Comparison of ENCODE assay signal across 25 mouse cellular contexts in the genomic region with DNA sequence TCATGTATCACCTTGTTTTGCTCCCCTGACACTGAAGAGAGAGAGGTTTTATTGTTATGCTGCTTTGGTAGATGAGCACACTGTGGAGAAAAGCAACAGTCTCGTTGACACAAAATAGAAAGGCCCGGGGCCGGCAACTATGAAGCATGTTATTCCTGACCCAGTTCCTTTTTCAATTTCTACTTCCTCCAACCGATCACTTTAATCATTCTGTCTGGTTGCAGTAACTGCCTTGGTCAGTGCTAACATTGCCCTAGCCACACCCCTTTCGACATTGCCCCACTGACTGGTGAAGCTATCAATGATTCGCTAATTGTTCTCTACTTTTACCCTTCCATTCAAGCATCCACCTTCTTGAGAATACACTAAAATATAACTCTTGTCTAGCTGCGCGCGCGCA.
DNase-seq lines count a peak whose midpoint lies in the region; ATAC-seq and TF ChIP-seq lines count a peak whose summit lies in the region.
"Had no signal": no experiment of that assay in that cellular context is flagged by ENCODE, and none has a peak within 500 bp of the region (broad histone marks: within the 10 kb centered on the region; RNA-seq: fewer than 3 reads in every experiment).

No protein-coding gene starts in this region.

- no peak for DNase-seq in kidney, postnatal 10 days
- no peak for DNase-seq in right cerebral cortex, postnatal 14 days
- no peak for DNase-seq in adrenal gland, postnatal 36 days
- DNase-seq: adrenal gland, adult 8-10 months; cerebellum, adult 2 months; cerebellum, postnatal 36 days; heart, adult 18-20 months; heart, postnatal 14 days; liver; right cerebral cortex, adult 18-20 months; thymus, adult 2 months; thymus, postnatal 4 days had no signal

- no peak overlapping the region for H3K9ac ChIP-seq in kidney, embryonic 16.5 days (replicated peaks; ENCODE audit: low read length)
- no peak overlapping the region for H3K9ac ChIP-seq in intestine, postnatal 0 days (ENCODE audit: low read depth, low read length)
- H3K9ac ChIP-seq: forebrain, embryonic 15.5 days; heart, embryonic 13.5 days; midbrain, embryonic 13.5 days; neural tube, embryonic 13.5 days had no signal

- H3K9me3 ChIP-seq in kidney, embryonic 16.5 days (ENCODE audit: low read length): peaks cover 9% of the 10 kb centered on the region; the same call in 1 of the 2 replicates
- no peaks in the 10 kb centered on the region for H3K9me3 ChIP-seq in intestine, postnatal 0 days (ENCODE audit: control insufficient read depth)
- H3K9me3 ChIP-seq: forebrain, embryonic 15.5 days; limb, embryonic 10.5 days; megakaryocyte, embryonic 14.5 days; midbrain, embryonic 13.5 days; neural tube, embryonic 13.5 days had no signal

- H3K36me3 ChIP-seq in kidney, embryonic 16.5 days (ENCODE audit: insufficient read depth, low read length): no peaks in the 10 kb centered on the region
- H3K36me3 ChIP-seq in intestine, postnatal 0 days (ENCODE audit: control insufficient read depth, insufficient read depth): no peaks in the 10 kb centered on the region
- H3K36me3 ChIP-seq: forebrain, embryonic 15.5 days; heart, embryonic 13.5 days; limb, embryonic 10.5 days; midbrain, embryonic 13.5 days; neural tube, embryonic 13.5 days had no signal

- 67% methylated on average over 10 of the region's 10 CpGs for WGBS in kidney, embryonic 16.5 days
- WGBS in intestine, postnatal 0 days: 71% methylated on average over 10 of the region's 10 CpGs

- no peaks in the 10 kb centered on the region for H3K4me1 ChIP-seq in kidney, embryonic 16.5 days (ENCODE audit: insufficient read depth, low read length)
- no peaks in the 10 kb centered on the region for H3K4me1 ChIP-seq in intestine, postnatal 0 days (replicated peaks; ENCODE audit: control insufficient read depth, insufficient read depth, low read length)
- H3K4me1 ChIP-seq: forebrain, embryonic 15.5 days; heart, embryonic 13.5 days; limb, embryonic 10.5 days; megakaryocyte, embryonic 14.5 days; midbrain, embryonic 13.5 days; neural tube, embryonic 13.5 days had no signal

- H3K27ac ChIP-seq in kidney, embryonic 16.5 days (ENCODE audit: low read length): no peak overlapping the region
- H3K27ac ChIP-seq in intestine, postnatal 0 days (ENCODE audit: low read depth, low read length): no peak overlapping the region
- H3K27ac ChIP-seq: forebrain, embryonic 15.5 days; heart, embryonic 13.5 days; layer of hippocampus, adult 2 months; limb, embryonic 10.5 days; midbrain, embryonic 13.5 days; neural tube, embryonic 13.5 days had no signal

- no peaks in the 10 kb centered on the region for H3K27me3 ChIP-seq in kidney, embryonic 16.5 days (ENCODE audit: insufficient read depth, low read length)
- no peaks in the 10 kb centered on the region for H3K27me3 ChIP-seq in intestine, postnatal 0 days (replicated peaks; ENCODE audit: control insufficient read depth, insufficient read depth, low read length)
- H3K27me3 ChIP-seq: forebrain, embryonic 15.5 days; heart, embryonic 13.5 days; megakaryocyte, embryonic 14.5 days; midbrain, embryonic 13.5 days; neural tube, embryonic 13.5 days had no signal

- peak; percentile 67; the same call in 1 of the 2 replicates for ATAC-seq in kidney, embryonic 16.5 days (ENCODE audit: low FRiP score, low TSS enrichment)
- peak; percentile 80 for ATAC-seq in common myeloid progenitor, adult 5-6 weeks (replicated peaks; ENCODE audit: low read depth, poor library complexity, severe bottlenecking)
- ATAC-seq in intestine, postnatal 0 days: peak; percentile 84
- ATAC-seq in megakaryocyte progenitor cell, adult 5-6 weeks (replicated peaks; ENCODE audit: poor library complexity): peak; percentile 88
- ATAC-seq: activated CD4-positive, CD25-positive, alpha-beta regulatory T cell, adult 4 months; forebrain, embryonic 15.5 days; lung, postnatal 0 days; midbrain, embryonic 13.5 days had no signal

- H3K4me2 ChIP-seq in kidney, embryonic 16.5 days (replicated peaks; ENCODE audit: low read depth, low read length): no peak overlapping the region
- H3K4me2 ChIP-seq in intestine, postnatal 0 days (replicated peaks; ENCODE audit: low read depth): no peak overlapping the region
- H3K4me2 ChIP-seq: forebrain, embryonic 15.5 days; heart, embryonic 13.5 days; midbrain, embryonic 13.5 days; neural tube, embryonic 13.5 days had no signal

- no peak overlapping the region for H3K4me3 ChIP-seq in kidney, embryonic 16.5 days (ENCODE audit: low read length)
- H3K4me3 ChIP-seq in intestine, postnatal 0 days (ENCODE audit: low read depth, low read length): no peak overlapping the region
- H3K4me3 ChIP-seq: forebrain, embryonic 15.5 days; heart, embryonic 13.5 days; layer of hippocampus, adult 2 months; limb, embryonic 10.5 days; megakaryocyte, embryonic 14.5 days; midbrain, embryonic 13.5 days; neural tube, embryonic 13.5 days had no signal

- no peak for TF ChIP-seq CTCF in intestine, postnatal 0 days (IDR thresholded peaks at IDR 0.05; ENCODE audit: low read depth)
